ENCODE assay signal across 16 mouse cellular contexts in genomic region chr16:31015271-31015670, GRCm38 (mm10).
"Had no signal": no experiment of that assay in that cellular context is flagged by ENCODE, and none has a peak within 500 bp of the region (broad histone marks: within the 10 kb centered on the region; RNA-seq: fewer than 3 reads in every experiment).

No protein-coding gene starts in this region.

- H3K9ac ChIP-seq: neural tube, embryonic 13.5 days; neural tube, embryonic 15.5 days; stomach, embryonic 15.5 days had no signal

- H3K4me1 ChIP-seq: neural tube, embryonic 13.5 days; stomach, embryonic 15.5 days had no signal

- H3K9me3 ChIP-seq: neural tube, embryonic 13.5 days; neural tube, embryonic 15.5 days; stomach, embryonic 15.5 days had no signal

- H3K36me3 ChIP-seq: neural tube, embryonic 13.5 days; neural tube, embryonic 15.5 days; stomach, embryonic 15.5 days had no signal

- DNase-seq: retina, postnatal 1 day; right cerebral cortex, adult 18-20 months; right cerebral cortex, postnatal 14 days; right cerebral cortex, postnatal 25 days; right cerebral cortex, postnatal 4 days; spleen, adult 18-20 months; thymus, adult 18-20 months; thymus, adult 2 months; thymus, postnatal 14 days; thymus, postnatal 25 days; thymus, postnatal 36 days; thymus, postnatal 4 days had no signal

- H3K27ac ChIP-seq: neural tube, embryonic 13.5 days; neural tube, embryonic 15.5 days; stomach, embryonic 15.5 days; stomach, postnatal 0 days had no signal

- H3K4me2 ChIP-seq: neural tube, embryonic 13.5 days; neural tube, embryonic 15.5 days; stomach, embryonic 15.5 days had no signal

- H3K4me3 ChIP-seq: neural tube, embryonic 13.5 days; neural tube, embryonic 15.5 days; stomach, embryonic 15.5 days had no signal

- H3K27me3 ChIP-seq: neural tube, embryonic 13.5 days; neural tube, embryonic 15.5 days; stomach, embryonic 15.5 days had no signal
